Mouse (Mus musculus) limb, embryonic 14.5 days (tissue): ENCODE results near the gene Gba2. TPM values are rescaled to one million over a fixed set of nuclear protein-coding genes. Genes with fewer than 3 reads are reported as not detected.

Experiments
- ATAC-seq: fragments of 200-750 bp; cut with Nextera tagmentation; 2 replicates; pipeline ENCODE4 v1.8.0; 2017; ENCODE audit warnings: low read depth, moderate number of reproducible peaks, moderate TSS enrichment; ENCODE audit not compliant: low FRiP score
- DNase-seq: peaks from one replicate; pipeline ENCODE4 v3.0.0-alpha.2; 2015; ENCODE audit warnings: low spot score
- H3K27ac ChIP-seq: fragments of 300-500 bp; sonication (generic); replicated peaks from 2 replicates; pipeline ENCODE4 v1.5.1; 2014; ENCODE audit warnings: low read depth, mild to moderate bottlenecking, low read length, moderate library complexity, mixed read lengths
- H3K27me3 ChIP-seq: fragments of 300-500 bp; sonication (generic); 2 replicates; pipeline ENCODE4 v1.6.1; 2014; ENCODE audit warnings: low read length, mixed read lengths; ENCODE audit not compliant: control insufficient read depth, insufficient read depth
- H3K36me3 ChIP-seq: fragments of 300-500 bp; sonication (generic); 2 replicates; pipeline ENCODE4 v1.6.1; 2014; ENCODE audit warnings: mild to moderate bottlenecking, low read length, moderate library complexity, mixed read lengths; ENCODE audit not compliant: control insufficient read depth, insufficient read depth
- H3K4me1 ChIP-seq: fragments of 300-500 bp; sonication (generic); 2 replicates; pipeline ENCODE4 v1.6.1; 2014; ENCODE audit warnings: antibody characterized with exemption, low read length, mixed read lengths; ENCODE audit not compliant: control insufficient read depth, insufficient read depth
- H3K4me2 ChIP-seq: fragments of 300-500 bp; sonication (generic); replicated peaks from 2 replicates; pipeline ENCODE4 v1.6.1; 2014; ENCODE audit warnings: low read depth, mild to moderate bottlenecking, low read length, moderate library complexity; ENCODE audit not compliant: severe bottlenecking
- H3K4me3 ChIP-seq: fragments of 300-500 bp; sonication (generic); replicated peaks from 2 replicates; pipeline ENCODE4 v1.5.1; 2014; ENCODE audit warnings: low read length
- H3K9ac ChIP-seq: fragments of 300-500 bp; sonication (generic); 2 replicates; pipeline ENCODE4 v1.6.1; 2014; ENCODE audit warnings: mild to moderate bottlenecking, low read depth, low read length, moderate library complexity; ENCODE audit not compliant: severe bottlenecking
- H3K9me3 ChIP-seq: fragments of 300-500 bp; sonication (generic); 2 replicates; pipeline ENCODE4 v1.6.1; 2016; ENCODE audit warnings: low read length; ENCODE audit not compliant: control insufficient read depth
- POLR2A ChIP-seq: fragments of 200-500 bp; IDR thresholded peaks from 2 replicates; pipeline ENCODE4 v1.8.0; 2012; ENCODE audit warnings: inconsistent platforms, mild to moderate bottlenecking, moderate library complexity, borderline replicate concordance; ENCODE audit not compliant: insufficient read depth, insufficient read length; ENCODE audit errors: extremely low read depth
- WGBS: fragments of 180-500 bp; shearing (Covaris S2); extraction: QIAGEN DNeasy Blood & Tissue Kit; methylation state at CpG from one replicate; pipeline ENCODE4 v1.1.7; 2014; 5-methylcytosine and 5-hydroxymethylcytosine counted together
- polyA plus RNA-seq, 2 experiments: library from polyadenylated mRNA; depleted of rRNA in 1 of 2; stranded (reverse) in 1 of 2; unstranded in 1 of 2; fragments of >200 nt; fragmentation: Nextera tagmentation in 1 of 2; extraction: Ambion mirVana in 1 of 2; gene quantifications; 2 replicates each; pipeline versions ENCODE4 v1.2.1 to v1.2.3; 2012 to 2014

The Gba2 gene
- polyA plus RNA-seq, 2 experiments = 18.4 to 39.8 TPM

- TF ChIP-seq POLR2A = no peak
- DNase-seq (no peak), ATAC-seq (no peak)
These were observed 14.8 kb upstream of the Gba2 start for GRCm38 (mm10) chr4:43593453-43593852.

GRCm38 (mm10) chr4:43591961-43592360 is 13.3 kb upstream of the Gba2 start:
- H3K9me3 ChIP-seq = no peaks in the 10 kb centered on the region
- ATAC-seq (no peak), DNase-seq (no peak)
- H3K4me2 ChIP-seq = no peak overlapping the region
- 59% methylated on average over 3 of the region's 3 CpGs for WGBS
- H3K4me1 ChIP-seq = peaks cover 4% of the 10 kb centered on the region; the same call in 1 of the 2 replicates
- H3K4me3 ChIP-seq = no peak overlapping the region
- no peaks in the 10 kb centered on the region for H3K36me3 ChIP-seq
- H3K9ac ChIP-seq = no peak overlapping the region
- no peak for TF ChIP-seq POLR2A
- no peaks in the 10 kb centered on the region for H3K27me3 ChIP-seq
- H3K27ac ChIP-seq = no peak overlapping the region

More at GRCm38 (mm10) chr4:43593453-43593852, 14.8 kb upstream of the Gba2 start:
- Histone ChIP-seq H3K9me3 (no peaks in the 10 kb centered on the region), H3K4me3 (no peak overlapping the region), H3K9ac (no peak overlapping the region), H3K4me2 (no peak overlapping the region), H3K36me3 (no peaks in the 10 kb centered on the region), H3K27me3 (no peaks in the 10 kb centered on the region), H3K27ac (no peak overlapping the region), H3K4me1 (no peaks in the 10 kb centered on the region)
- 43% methylated on average over 3 of the region's 3 CpGs for WGBS

GRCm38 (mm10) chr4:43591543-43591942 is 12.9 kb upstream of the Gba2 start:
- H3K36me3 ChIP-seq = no peaks in the 10 kb centered on the region
- WGBS = 66% methylated on average over 5 of the region's 5 CpGs
- no peak for TF ChIP-seq POLR2A
- no peaks in the 10 kb centered on the region for H3K27me3 ChIP-seq
- H3K4me1 ChIP-seq = peaks cover 4% of the 10 kb centered on the region; the same call in 1 of the 2 replicates
- H3K4me2 ChIP-seq = no peak overlapping the region
- H3K9ac ChIP-seq = no peak overlapping the region
- H3K9me3 ChIP-seq = no peaks in the 10 kb centered on the region
- H3K4me3 ChIP-seq = no peak overlapping the region
- no peak overlapping the region for H3K27ac ChIP-seq
- ATAC-seq = no peak
- no peak for DNase-seq

- 37% methylated on average over 7 of the region's 7 CpGs for WGBS
- H3K27ac ChIP-seq = no peak overlapping the region
- no peaks in the 10 kb centered on the region for H3K9me3 ChIP-seq
- DNase-seq (no peak), ATAC-seq (no peak)
- H3K4me2 ChIP-seq = no peak overlapping the region
- peaks cover 19% of the 10 kb centered on the region for H3K36me3 ChIP-seq
- H3K9ac ChIP-seq = no peak overlapping the region
- H3K27me3 ChIP-seq = no peaks in the 10 kb centered on the region
- TF ChIP-seq POLR2A = no peak
- H3K4me3 ChIP-seq = no peak overlapping the region
- peaks cover 4% of the 10 kb centered on the region; the same call in 1 of the 2 replicates for H3K4me1 ChIP-seq
These were observed 9.0 kb upstream of the Gba2 start for GRCm38 (mm10) chr4:43587681-43588080.

- peaks cover 31% of the 10 kb centered on the region for H3K36me3 ChIP-seq
These were observed 7.7 kb upstream of the Gba2 start for GRCm38 (mm10) chr4:43586411-43586810.

GRCm38 (mm10) chr4:43585682-43586081 is 7.0 kb upstream of the Gba2 start:
- ATAC-seq (no peak), DNase-seq (no peak)
- Histone ChIP-seq H3K9me3 (no peaks in the 10 kb centered on the region), H3K4me2 (no peak overlapping the region), H3K36me3 (peaks cover 38% of the 10 kb centered on the region), H3K27me3 (no peaks in the 10 kb centered on the region), H3K27ac (no peak overlapping the region), H3K9ac (no peak overlapping the region), H3K4me1 (peaks cover 4% of the 10 kb centered on the region; the same call in 1 of the 2 replicates), H3K4me3 (no peak overlapping the region)
- WGBS = 59% methylated on average over 9 of the region's 10 CpGs
- TF ChIP-seq POLR2A = no peak

More at GRCm38 (mm10) chr4:43586411-43586810, 7.7 kb upstream of the Gba2 start:
- DNase-seq (no peak), ATAC-seq (no peak)
- Histone ChIP-seq H3K4me1 (peaks cover 4% of the 10 kb centered on the region; the same call in 1 of the 2 replicates), H3K9ac (no peak overlapping the region), H3K4me2 (no peak overlapping the region), H3K27me3 (no peaks in the 10 kb centered on the region), H3K4me3 (no peak overlapping the region), H3K27ac (no peak overlapping the region), H3K9me3 (no peaks in the 10 kb centered on the region)
- no peak for TF ChIP-seq POLR2A
- 76% methylated on average over 8 of the region's 8 CpGs for WGBS
